Mouse (Mus musculus): Measurements from ENCODE around the gene Igsf11. TPM values are rescaled to one million over a fixed set of nuclear protein-coding genes. Genes with fewer than 3 reads are reported as not detected.

The Igsf11 gene
- polyA plus RNA-seq, 1 experiment from 2014 or later = 0.19 TPM

GRCm38 (mm10) chr16:38985411-38985810 is 92.9 kb downstream of the Igsf11 start:
- no peak overlapping the region for H3K9ac ChIP-seq
- ATAC-seq (replicated peaks; ENCODE audit: insufficient number of reproducible peaks, insufficient read depth, low FRiP score, low read depth) = no peak
- no peak overlapping the region for H3K4me3 ChIP-seq
- 48% methylated on average over 3 of the region's 3 CpGs for WGBS
- no peaks in the 10 kb centered on the region for H3K4me1 ChIP-seq (replicated peaks)
- H3K36me3 ChIP-seq = no peaks in the 10 kb centered on the region
- H3K27me3 ChIP-seq = no peaks in the 10 kb centered on the region
- H3K9me3 ChIP-seq (replicated peaks) = no peaks in the 10 kb centered on the region
- H3K4me2 ChIP-seq = no peak overlapping the region
- H3K27ac ChIP-seq = no peak overlapping the region

- ATAC-seq (replicated peaks; ENCODE audit: insufficient number of reproducible peaks, insufficient read depth, low FRiP score, low read depth) = no peak
- Histone ChIP-seq H3K4me2 (no peak overlapping the region), H3K27me3 (no peaks in the 10 kb centered on the region), H3K27ac (no peak overlapping the region), H3K9ac (no peak overlapping the region), H3K4me3 (no peak overlapping the region), H3K4me1 (replicated peaks) (no peaks in the 10 kb centered on the region), H3K36me3 (no peaks in the 10 kb centered on the region), H3K9me3 (replicated peaks) (no peaks in the 10 kb centered on the region)
- WGBS = 64% methylated on average over 2 of the region's 2 CpGs
These were observed 93.9 kb downstream of the Igsf11 start for GRCm38 (mm10) chr16:38986410-38986809.

GRCm38 (mm10) chr16:38993711-38994110 is 101.2 kb downstream of the Igsf11 start:
- Histone ChIP-seq H3K9ac (no peak overlapping the region), H3K4me1 (replicated peaks) (no peaks in the 10 kb centered on the region), H3K4me3 (no peak overlapping the region), H3K27ac (no peak overlapping the region), H3K9me3 (replicated peaks) (no peaks in the 10 kb centered on the region), H3K27me3 (no peaks in the 10 kb centered on the region), H3K36me3 (no peaks in the 10 kb centered on the region), H3K4me2 (no peak overlapping the region)
- 80% methylated on average over 7 of the region's 7 CpGs for WGBS
- no peak for ATAC-seq (replicated peaks; ENCODE audit: insufficient number of reproducible peaks, insufficient read depth, low FRiP score, low read depth)

GRCm38 (mm10) chr16:38998496-38999258 is 106.2 kb downstream of the Igsf11 start:
- ATAC-seq (replicated peaks; ENCODE audit: insufficient number of reproducible peaks, insufficient read depth, low FRiP score, low read depth) = no peak
- Histone ChIP-seq H3K9me3 (replicated peaks) (no peaks in the 10 kb centered on the region), H3K36me3 (no peaks in the 10 kb centered on the region), H3K4me2 (no peak overlapping the region), H3K27me3 (no peaks in the 10 kb centered on the region), H3K4me1 (replicated peaks) (no peaks in the 10 kb centered on the region), H3K4me3 (no peak overlapping the region), H3K27ac (no peak overlapping the region), H3K9ac (no peak overlapping the region)
- 76% methylated on average over 6 of the region's 6 CpGs for WGBS

- no peak overlapping the region for H3K9ac ChIP-seq
- no peak overlapping the region for H3K4me3 ChIP-seq
- H3K4me2 ChIP-seq = no peak overlapping the region
- ATAC-seq (replicated peaks; ENCODE audit: insufficient number of reproducible peaks, insufficient read depth, low FRiP score, low read depth) = no peak
- H3K9me3 ChIP-seq (replicated peaks) = no peaks in the 10 kb centered on the region
- no peaks in the 10 kb centered on the region for H3K4me1 ChIP-seq (replicated peaks)
- H3K27me3 ChIP-seq = no peaks in the 10 kb centered on the region
- H3K36me3 ChIP-seq = no peaks in the 10 kb centered on the region
- H3K27ac ChIP-seq = no peak overlapping the region
These were observed 106.8 kb downstream of the Igsf11 start for GRCm38 (mm10) chr16:38999298-38999697.

- Histone ChIP-seq H3K27me3 (no peaks in the 10 kb centered on the region), H3K4me3 (no peak overlapping the region), H3K27ac (no peak overlapping the region), H3K9ac (no peak overlapping the region), H3K9me3 (replicated peaks) (no peaks in the 10 kb centered on the region), H3K4me2 (no peak overlapping the region), H3K4me1 (replicated peaks) (no peaks in the 10 kb centered on the region), H3K36me3 (no peaks in the 10 kb centered on the region)
- no peak for ATAC-seq (replicated peaks; ENCODE audit: insufficient number of reproducible peaks, insufficient read depth, low FRiP score, low read depth)
- WGBS = 84% methylated on average over 7 of the region's 7 CpGs
These were observed 114.5 kb downstream of the Igsf11 start for GRCm38 (mm10) chr16:39006978-39007377.

GRCm38 (mm10) chr16:39019449-39019848 is 127.0 kb downstream of the Igsf11 start:
- Histone ChIP-seq H3K27me3 (no peaks in the 10 kb centered on the region), H3K4me2 (no peak overlapping the region), H3K4me3 (no peak overlapping the region), H3K4me1 (replicated peaks) (no peaks in the 10 kb centered on the region), H3K27ac (no peak overlapping the region), H3K9me3 (replicated peaks) (no peaks in the 10 kb centered on the region), H3K36me3 (no peaks in the 10 kb centered on the region), H3K9ac (no peak overlapping the region)
- ATAC-seq (replicated peaks; ENCODE audit: insufficient number of reproducible peaks, insufficient read depth, low FRiP score, low read depth) = no peak
- 79% methylated on average over 2 of the region's 2 CpGs for WGBS

- H3K4me3 ChIP-seq = no peak overlapping the region
- no peak overlapping the region for H3K4me2 ChIP-seq
- no peak overlapping the region for H3K9ac ChIP-seq
- no peaks in the 10 kb centered on the region for H3K36me3 ChIP-seq
- no peak for ATAC-seq (replicated peaks; ENCODE audit: insufficient number of reproducible peaks, insufficient read depth, low FRiP score, low read depth)
- no peaks in the 10 kb centered on the region for H3K4me1 ChIP-seq (replicated peaks)
- H3K9me3 ChIP-seq (replicated peaks) = no peaks in the 10 kb centered on the region
- no peak overlapping the region for H3K27ac ChIP-seq
- 78% methylated on average over 8 of the region's 8 CpGs for WGBS
- no peaks in the 10 kb centered on the region for H3K27me3 ChIP-seq
These were observed 133.7 kb downstream of the Igsf11 start for GRCm38 (mm10) chr16:39025989-39026736.

GRCm38 (mm10) chr16:39031350-39031749 is 138.9 kb downstream of the Igsf11 start:
- H3K27me3 ChIP-seq = no peaks in the 10 kb centered on the region
- no peak overlapping the region for H3K9ac ChIP-seq
- 63% methylated on average over 2 of the region's 2 CpGs for WGBS
- no peaks in the 10 kb centered on the region for H3K36me3 ChIP-seq
- H3K4me2 ChIP-seq = no peak overlapping the region
- H3K4me3 ChIP-seq = no peak overlapping the region
- H3K4me1 ChIP-seq (replicated peaks) = no peaks in the 10 kb centered on the region
- no peaks in the 10 kb centered on the region for H3K9me3 ChIP-seq (replicated peaks)
- no peak for ATAC-seq (replicated peaks; ENCODE audit: insufficient number of reproducible peaks, insufficient read depth, low FRiP score, low read depth)
- no peak overlapping the region for H3K27ac ChIP-seq

- H3K4me1 ChIP-seq (replicated peaks) = no peaks in the 10 kb centered on the region
- no peaks in the 10 kb centered on the region for H3K36me3 ChIP-seq
- H3K9me3 ChIP-seq (replicated peaks) = no peaks in the 10 kb centered on the region
- no peak overlapping the region for H3K27ac ChIP-seq
- no peaks in the 10 kb centered on the region for H3K27me3 ChIP-seq
- H3K4me3 ChIP-seq = no peak overlapping the region
- no peak for ATAC-seq (replicated peaks; ENCODE audit: insufficient number of reproducible peaks, insufficient read depth, low FRiP score, low read depth)
- H3K9ac ChIP-seq = no peak overlapping the region
- no peak overlapping the region for H3K4me2 ChIP-seq
- 56% methylated on average over 4 of the region's 4 CpGs for WGBS
These were observed 144.8 kb downstream of the Igsf11 start for GRCm38 (mm10) chr16:39037257-39037656.

GRCm38 (mm10) chr16:39044381-39044780 is 151.9 kb downstream of the Igsf11 start:
- H3K9ac ChIP-seq = no peak overlapping the region
- no peak overlapping the region for H3K4me3 ChIP-seq
- no peak overlapping the region for H3K27ac ChIP-seq
- no peaks in the 10 kb centered on the region for H3K9me3 ChIP-seq (replicated peaks)
- WGBS = 65% methylated on average over 5 of the region's 5 CpGs
- peaks cover 3% of the 10 kb centered on the region; the same call in 1 of the 2 replicates for H3K27me3 ChIP-seq
- no peak for ATAC-seq (replicated peaks; ENCODE audit: insufficient number of reproducible peaks, insufficient read depth, low FRiP score, low read depth)
- no peaks in the 10 kb centered on the region for H3K4me1 ChIP-seq (replicated peaks)
- no peak overlapping the region for H3K4me2 ChIP-seq
- no peaks in the 10 kb centered on the region for H3K36me3 ChIP-seq

- 7% methylated on average over 4 of the region's 4 CpGs for WGBS
- Histone ChIP-seq H3K27ac (no peak overlapping the region), H3K4me1 (replicated peaks) (no peaks in the 10 kb centered on the region), H3K9me3 (replicated peaks) (no peaks in the 10 kb centered on the region), H3K9ac (no peak overlapping the region), H3K27me3 (peaks cover 7% of the 10 kb centered on the region), H3K4me2 (no peak overlapping the region), H3K36me3 (no peaks in the 10 kb centered on the region), H3K4me3 (no peak overlapping the region)
- no peak for ATAC-seq (replicated peaks; ENCODE audit: insufficient number of reproducible peaks, insufficient read depth, low FRiP score, low read depth)
These were observed 156.4 kb downstream of the Igsf11 start for GRCm38 (mm10) chr16:39048889-39049288.
